Mouse (Mus musculus) hindbrain, embryonic 16.5 days (tissue): ENCODE results near the gene Lbhd1. TPM values are rescaled to one million over a fixed set of nuclear protein-coding genes. Genes with fewer than 3 reads are reported as not detected.
"Not testable (repeated sequence)": the region's sequence is repeated elsewhere in the genome, so short reads cannot be mapped to it uniquely, and the experiment has no call there.

Source experiments
- ATAC-seq: fragments of 200-750 bp; cut with Nextera tagmentation; 2 replicates; pipeline ENCODE4 v1.8.0; 2017; ENCODE audit warnings: moderate TSS enrichment, moderate library complexity
- H3K27ac ChIP-seq: fragments of 300-500 bp; sonication (generic); 2 replicates; pipeline ENCODE4 v1.5.1; 2014; ENCODE audit warnings: low read depth, mild to moderate bottlenecking, control low read depth, low read length, moderate library complexity
- H3K27me3 ChIP-seq: fragments of 300-500 bp; sonication (generic); replicated peaks from 2 replicates; pipeline ENCODE4 v1.6.1; 2014; ENCODE audit warnings: low read length; ENCODE audit not compliant: control insufficient read depth, insufficient read depth
- H3K36me3 ChIP-seq: fragments of 300-500 bp; sonication (generic); 2 replicates; pipeline ENCODE4 v1.6.1; 2014; ENCODE audit warnings: mild to moderate bottlenecking, low read length, moderate library complexity, mixed read lengths; ENCODE audit not compliant: control insufficient read depth, insufficient read depth
- H3K4me1 ChIP-seq: fragments of 300-500 bp; sonication (generic); 2 replicates; pipeline ENCODE4 v1.6.1; 2014; ENCODE audit warnings: low read depth, low read length; ENCODE audit not compliant: control insufficient read depth, insufficient read depth
- H3K4me2 ChIP-seq: fragments of 300-500 bp; sonication (generic); 2 replicates; pipeline ENCODE4 v1.6.1; 2014; ENCODE audit warnings: mild to moderate bottlenecking, low read length, control low read depth, moderate library complexity
- H3K4me3 ChIP-seq: fragments of 300-500 bp; sonication (generic); 2 replicates; pipeline ENCODE4 v1.5.1; 2014; ENCODE audit warnings: mild to moderate bottlenecking, low read length, control low read depth, moderate library complexity
- H3K9ac ChIP-seq: fragments of 300-500 bp; sonication (generic); 2 replicates; pipeline ENCODE4 v1.6.1; 2014; ENCODE audit warnings: low read depth, mild to moderate bottlenecking, control low read depth, low read length, moderate library complexity
- H3K9me3 ChIP-seq: fragments of 300-500 bp; sonication (generic); 2 replicates; pipeline ENCODE4 v1.6.1; 2014; ENCODE audit warnings: mild to moderate bottlenecking, low read length, moderate library complexity; ENCODE audit not compliant: control insufficient read depth
- WGBS: fragments of 180-500 bp; shearing (Covaris S2); extraction: QIAGEN DNeasy Blood & Tissue Kit; methylation state at CpG from one replicate; pipeline ENCODE4 v1.1.7; 2014; 5-methylcytosine and 5-hydroxymethylcytosine counted together
- polyA plus RNA-seq: library from polyadenylated mRNA; unstranded; fragments of >200 nt; fragmentation: Nextera tagmentation; extraction: Ambion mirVana; gene quantifications from 2 replicates; pipeline ENCODE4 v1.2.1, GENCODE M21; 2015

Lbhd1 gene
- polyA plus RNA-seq, 1 experiment from 2014 or later = 35.0 TPM

GRCm38 (mm10) chr19:8870381-8870780 is 13.2 kb upstream of the Lbhd1 start:
- Histone ChIP-seq H3K4me2 (peak overlapping the region; percentile 62), H3K4me1 (peaks cover 11% of the 10 kb centered on the region), H3K36me3 (peaks cover 18% of the 10 kb centered on the region)
- H3K4me3 ChIP-seq, H3K9ac ChIP-seq, H3K9me3 ChIP-seq, H3K27me3 ChIP-seq, ATAC-seq, H3K27ac ChIP-seq: not testable (repeated sequence)
- WGBS = 87% methylated on average over 3 of the region's 3 CpGs

- ATAC-seq = peak; percentile 41
- WGBS = 58% methylated on average over 9 of the region's 9 CpGs
- Histone ChIP-seq H3K4me1 (peaks cover 11% of the 10 kb centered on the region), H3K9ac (peak overlapping the region; percentile 66), H3K36me3 (peaks cover 22% of the 10 kb centered on the region), H3K27me3 (no peaks in the 10 kb centered on the region), H3K27ac (peak overlapping the region; percentile 76; the same call in 1 of the 2 replicates), H3K4me3 (peak overlapping the region; percentile 75), H3K4me2 (peak overlapping the region; percentile 62), H3K9me3 (no peaks in the 10 kb centered on the region)
These were observed 12.7 kb upstream of the Lbhd1 start for GRCm38 (mm10) chr19:8870838-8871237.

GRCm38 (mm10) chr19:8871267-8872186 is 12.0 kb upstream of the Lbhd1 start, which contains the start of gene Ubxn1:
Gene Ubxn1, plus strand, starts transcription at chr19:8871496.
- 2% methylated on average over 59 of the region's 59 CpGs for WGBS
- H3K9me3 ChIP-seq = no peaks in the 10 kb centered on the region
- peak; percentile 97 for ATAC-seq
- H3K4me2 ChIP-seq = peak within 1 kb of the TSS; percentile 81
- H3K27ac ChIP-seq = peak within 1 kb of the TSS; percentile 76
- peak within 1 kb of the TSS; percentile 75 for H3K4me3 ChIP-seq
- peaks cover 25% of the 10 kb centered on the region for H3K36me3 ChIP-seq
- H3K4me1 ChIP-seq = peaks cover 11% of the 10 kb centered on the region
- H3K27me3 ChIP-seq = no peaks in the 10 kb centered on the region
- peak within 1 kb of the TSS; percentile 86 for H3K9ac ChIP-seq

- Histone ChIP-seq H3K4me3 (peak overlapping the region; percentile 75), H3K27ac (no peak overlapping the region), H3K27me3 (no peaks in the 10 kb centered on the region), H3K4me2 (peak overlapping the region; percentile 81), H3K9ac (peak overlapping the region; percentile 86), H3K9me3 (no peaks in the 10 kb centered on the region), H3K4me1 (peaks cover 11% of the 10 kb centered on the region), H3K36me3 (peaks cover 26% of the 10 kb centered on the region)
- WGBS = 78% methylated on average over 10 of the region's 10 CpGs
- no peak for ATAC-seq
These were observed 11.2 kb upstream of the Lbhd1 start for GRCm38 (mm10) chr19:8872266-8872840.

- H3K27ac ChIP-seq = no peak overlapping the region
- no peaks in the 10 kb centered on the region for H3K27me3 ChIP-seq
- no peak overlapping the region for H3K9ac ChIP-seq
- H3K36me3 ChIP-seq = peaks cover 30% of the 10 kb centered on the region
- peaks cover 18% of the 10 kb centered on the region for H3K4me1 ChIP-seq
- H3K4me2 ChIP-seq = no peak overlapping the region
- no peaks in the 10 kb centered on the region for H3K9me3 ChIP-seq
- 96% methylated on average over 7 of the region's 7 CpGs for WGBS
- no peak overlapping the region for H3K4me3 ChIP-seq
- ATAC-seq = no peak
These were observed 8.5 kb upstream of the Lbhd1 start for GRCm38 (mm10) chr19:8875031-8875430.

GRCm38 (mm10) chr19:8880311-8881033 is 3.1 kb upstream of the Lbhd1 start, which contains the start of gene Uqcc3:
Gene Uqcc3, minus strand, starts transcription at chr19:8880923.
- Histone ChIP-seq H3K36me3 (peaks cover 11% of the 10 kb centered on the region; the same call in 1 of the 2 replicates), H3K27me3 (no peaks in the 10 kb centered on the region), H3K4me2 (peak within 1 kb of the TSS; percentile 86), H3K9me3 (no peaks in the 10 kb centered on the region), H3K4me1 (peaks cover 9% of the 10 kb centered on the region), H3K9ac (peak within 1 kb of the TSS; percentile 77), H3K27ac (peak within 1 kb of the TSS; percentile 81), H3K4me3 (peak within 1 kb of the TSS; percentile 62)
- WGBS = under 1% methylated on average over 42 of the region's 42 CpGs
- ATAC-seq = peak; percentile 96

- Histone ChIP-seq H3K4me2 (peak overlapping the region; percentile 86), H3K9me3 (no peaks in the 10 kb centered on the region), H3K9ac (peak overlapping the region; percentile 77), H3K4me3 (peak overlapping the region; percentile 62), H3K4me1 (peaks cover 9% of the 10 kb centered on the region), H3K27me3 (no peaks in the 10 kb centered on the region), H3K27ac (peak overlapping the region; percentile 81), H3K36me3 (peaks cover 7% of the 10 kb centered on the region; the same call in 1 of the 2 replicates)
- ATAC-seq = no peak
- WGBS = 23% methylated on average over 3 of the region's 3 CpGs
These were observed 2.5 kb upstream of the Lbhd1 start for GRCm38 (mm10) chr19:8881034-8881392.

- Histone ChIP-seq H3K27ac (no peak overlapping the region), H3K9me3 (no peaks in the 10 kb centered on the region), H3K9ac (no peak overlapping the region; the same call in 1 of the 2 replicates), H3K36me3 (peaks cover 3% of the 10 kb centered on the region; the same call in 1 of the 2 replicates), H3K4me2 (peak overlapping the region; percentile 71), H3K4me1 (peaks cover 13% of the 10 kb centered on the region), H3K4me3 (no peak overlapping the region), H3K27me3 (no peaks in the 10 kb centered on the region)
- WGBS = 60% methylated on average over 1 of the region's 1 CpGs
- no peak for ATAC-seq
These were observed 3.5 kb downstream of the Lbhd1 start for GRCm38 (mm10) chr19:8886916-8887584.
